Mouse (Mus musculus) brain, embryonic 14.5 days (tissue): ENCODE data around the gene Ccl26. TPM values are rescaled to one million over a fixed set of nuclear protein-coding genes. Genes with fewer than 3 reads are reported as not detected.
"Not testable (repeated sequence)": the region's sequence is repeated elsewhere in the genome, so short reads cannot be mapped to it uniquely, and the experiment has no call there.

ENCODE experiments used
- DNase-seq: peaks from one replicate; pipeline ENCODE4 v3.0.0-alpha.2; 2011; ENCODE audit warnings: low read depth
- CTCF ChIP-seq: fragments of 200-500 bp; IDR thresholded peaks from 2 replicates; pipeline ENCODE4 v1.5.1; 2012; ENCODE audit warnings: inconsistent platforms, mild to moderate bottlenecking, moderate library complexity, borderline replicate concordance; ENCODE audit not compliant: insufficient read depth, insufficient read length; ENCODE audit errors: extremely low read depth
- POLR2A ChIP-seq: fragments of 200-500 bp; IDR thresholded peaks from 2 replicates; pipeline ENCODE4 v1.6.1; 2012; ENCODE audit warnings: mild to moderate bottlenecking, inconsistent platforms, borderline replicate concordance; ENCODE audit not compliant: poor library complexity, insufficient read depth, insufficient read length, severe bottlenecking; ENCODE audit errors: extremely low read depth
- polyA plus RNA-seq: library from polyadenylated mRNA; depleted of rRNA; stranded (reverse); fragments of >200 nt; gene quantifications from 2 replicates; pipeline ENCODE4 v1.2.3, GENCODE M21; 2012; rRNA removed

The Ccl26 gene
- not detected in 2 replicates for polyA plus RNA-seq

- DNase-seq: no peak
- no peak for TF ChIP-seq POLR2A
- no peak for TF ChIP-seq CTCF
Observed at GRCm38 (mm10) chr5:135563469-135563868, at the start of gene Ccl26. Gene Ccl26 (minus strand): TSS chr5:135563569.

GRCm38 (mm10) chr5:135609794-135610193, 46.4 kb upstream of the Ccl26 start:
- DNase-seq: no peak
- TF ChIP-seq CTCF: no peak
- no peak for TF ChIP-seq POLR2A

- TF ChIP-seq POLR2A (no peak), CTCF (no peak)
- DNase-seq: no peak
Observed at GRCm38 (mm10) chr5:135607581-135607980, 44.2 kb upstream of the Ccl26 start.

GRCm38 (mm10) chr5:135606717-135607116, 43.3 kb upstream of the Ccl26 start:
- DNase-seq: not testable (repeated sequence)

- DNase-seq: not testable (repeated sequence)
Observed at GRCm38 (mm10) chr5:135604643-135605042, 41.3 kb upstream of the Ccl26 start.

GRCm38 (mm10) chr5:135589996-135590784, 26.8 kb upstream of the Ccl26 start:
- no peak for TF ChIP-seq CTCF
- TF ChIP-seq POLR2A: no peak

GRCm38 (mm10) chr5:135587764-135588163, 24.4 kb upstream of the Ccl26 start:
- DNase-seq: no peak
- no peak for TF ChIP-seq POLR2A
- TF ChIP-seq CTCF: no peak

More at GRCm38 (mm10) chr5:135589996-135590784, 26.8 kb upstream of the Ccl26 start:
- DNase-seq: no peak

GRCm38 (mm10) chr5:135585691-135586090, 22.3 kb upstream of the Ccl26 start:
- DNase-seq: no peak
- TF ChIP-seq CTCF: no peak
- TF ChIP-seq POLR2A: no peak

- no peak for TF ChIP-seq CTCF
- TF ChIP-seq POLR2A: no peak
- DNase-seq: no peak
Observed at GRCm38 (mm10) chr5:135582330-135582729, 19.0 kb upstream of the Ccl26 start.

- TF ChIP-seq POLR2A (no peak), CTCF (no peak)
- DNase-seq: peak; percentile 65
Observed at GRCm38 (mm10) chr5:135579331-135579751, 16.0 kb upstream of the Ccl26 start.

- DNase-seq: no peak
Observed at GRCm38 (mm10) chr5:135576055-135576454, 12.7 kb upstream of the Ccl26 start.

GRCm38 (mm10) chr5:135573006-135573405, 9.6 kb upstream of the Ccl26 start, which contains the start of gene Ccl24:
Gene Ccl24 (minus strand): TSS chr5:135573049.
- TF ChIP-seq POLR2A: no peak
- no peak for DNase-seq

More at GRCm38 (mm10) chr5:135576055-135576454, 12.7 kb upstream of the Ccl26 start:
- TF ChIP-seq POLR2A (no peak), CTCF (no peak)
